Mouse (Mus musculus) left cerebral cortex, adult 18-20 months (tissue): Measurements from ENCODE around the gene Zbtb49. TPM values are rescaled to one million over a fixed set of nuclear protein-coding genes. Genes with fewer than 3 reads are reported as not detected.

Source experiments
- total RNA-seq, 2 experiments: library from RNA; stranded (reverse); gene quantifications; 2 replicates each; pipeline ENCODE4 v1.2.3; 2021

Gene Zbtb49
- total RNA-seq, 2 experiments from 2014 or later = 19.2 to 19.3 TPM

Other genes starting within 250 kb of the Zbtb49 start
- 10 to 100 TPM; 35.8 to 36.7 TPM for gene Stx18, start 181.7 kb downstream of the Zbtb49 start, total RNA-seq
- 100 to 1,000 TPM; 457 to 466 TPM for gene Nsg1, start 60.5 kb downstream of the Zbtb49 start, total RNA-seq
- gene Lyar, start within 50 bp of the Zbtb49 start, total RNA-seq = 10 to 100 TPM; 10.1 to 10.3 TPM
- 10 to 100 TPM; 28.4 TPM for gene Tmem128, start 39.7 kb upstream of the Zbtb49 start, total RNA-seq
- gene Otop1, start 55.5 kb upstream of the Zbtb49 start, total RNA-seq = not detected
- 1 to 10 TPM; 1.4 to 2.0 TPM for gene Drd5, start 98.9 kb upstream of the Zbtb49 start, total RNA-seq